Comparison of ENCODE assay signal across 8 mouse cellular contexts in genomic region chr1:174502846-174503745, GRCm38 (mm10). TPM values are rescaled to one million over a fixed set of nuclear protein-coding genes. Genes with fewer than 3 reads are reported as not detected.
DNase-seq lines count a peak whose midpoint lies in the region; ATAC-seq and TF ChIP-seq lines count a peak whose summit lies in the region.

No protein-coding gene starts in this region.

- no peak for TF ChIP-seq POLR2A in bone marrow, adult 2 months (IDR thresholded peaks at IDR 0.05; ENCODE audit: borderline replicate concordance, control insufficient read depth, low read depth, low read length)

- peak overlapping the region; percentile 21 for H3K4me3 ChIP-seq in bone marrow, adult 2 months (replicated peaks; ENCODE audit: control insufficient read depth, low read depth, low read length)
- peak overlapping the region; percentile 80 for H3K4me3 ChIP-seq in forebrain, embryonic 10.5 days
- peak overlapping the region; percentile 83 for H3K4me3 ChIP-seq in hindbrain, embryonic 16.5 days (ENCODE audit: low read length)
- H3K4me3 ChIP-seq in midbrain, postnatal 0 days (ENCODE audit: low read depth, low read length) = peak overlapping the region; percentile 89

- peak overlapping the region; percentile 95 for H3K9ac ChIP-seq in hindbrain, embryonic 16.5 days (ENCODE audit: low read depth, low read length)
- peak overlapping the region; percentile 91 for H3K9ac ChIP-seq in midbrain, postnatal 0 days (replicated peaks; ENCODE audit: low read length, poor library complexity, severe bottlenecking)

- peak; percentile 7 for DNase-seq in gastrocnemius, postnatal 14 days
- DNase-seq in gastrocnemius, postnatal 4 days (ENCODE audit: low spot score in 2 of 2) = no peak
- peak; percentile 32 for DNase-seq in forebrain, embryonic 10.5 days (ENCODE audit: extremely low spot score, low spot score)
- DNase-seq in left cerebral cortex, postnatal 4 days = peak; percentile 63
- peak; percentile 81 for DNase-seq in midbrain, postnatal 0 days (ENCODE audit: low spot score)
- DNase-seq in thymus, postnatal 25 days = peak; percentile 2

- peak; percentile 74 for ATAC-seq in hindbrain, embryonic 16.5 days
- ATAC-seq in midbrain, postnatal 0 days (ENCODE audit: low FRiP score) = peak; percentile 68

- TF ChIP-seq CTCF in bone marrow, adult 2 months (IDR thresholded peaks at IDR 0.05; ENCODE audit: control insufficient read depth, insufficient read depth, low read length) = no peak
- peak; percentile 46 for TF ChIP-seq CTCF in midbrain, postnatal 0 days (IDR thresholded peaks at IDR 0.05)

- 0 out of 2 replicates have a peak, but pooled peaks cover 3% of the 10 kb centered on the region for H3K36me3 ChIP-seq in forebrain, embryonic 10.5 days (replicated peaks)
- H3K36me3 ChIP-seq in hindbrain, embryonic 16.5 days (ENCODE audit: control insufficient read depth, insufficient read depth, low read length) = no peaks in the 10 kb centered on the region
- no peaks in the 10 kb centered on the region for H3K36me3 ChIP-seq in midbrain, postnatal 0 days (ENCODE audit: insufficient read depth, low read length)

- peaks cover 16% of the 10 kb centered on the region for H3K27me3 ChIP-seq in forebrain, embryonic 10.5 days (ENCODE audit: poor library complexity, severe bottlenecking)
- no peaks in the 10 kb centered on the region for H3K27me3 ChIP-seq in hindbrain, embryonic 16.5 days (replicated peaks; ENCODE audit: control insufficient read depth, insufficient read depth, low read length)
- no peaks in the 10 kb centered on the region for H3K27me3 ChIP-seq in midbrain, postnatal 0 days (ENCODE audit: insufficient read depth, low read length)

- WGBS in bone marrow, adult 2 months = 3% methylated on average over 53 of the region's 53 CpGs
- WGBS in forebrain, embryonic 10.5 days = under 1% methylated on average over 53 of the region's 53 CpGs
- under 1% methylated on average over 53 of the region's 53 CpGs for WGBS in hindbrain, embryonic 16.5 days
- WGBS in midbrain, postnatal 0 days = under 1% methylated on average over 53 of the region's 53 CpGs

- intact Hi-C loops in gastrocnemius, postnatal 14 days (cut with DNase I; ENCODE audit: low total_unique reads) = no loop called here
- intact Hi-C loops in left cerebral cortex, postnatal 4 days (cut with DNase I) = no loop called here

- H3K9me3 ChIP-seq in forebrain, embryonic 10.5 days = no peaks in the 10 kb centered on the region
- H3K9me3 ChIP-seq in hindbrain, embryonic 16.5 days (ENCODE audit: control insufficient read depth, low read length) = no peaks in the 10 kb centered on the region
- no peaks in the 10 kb centered on the region for H3K9me3 ChIP-seq in midbrain, postnatal 0 days (ENCODE audit: low read length)

- peak overlapping the region; percentile 77 for H3K4me2 ChIP-seq in hindbrain, embryonic 16.5 days (ENCODE audit: low read length)
- H3K4me2 ChIP-seq in midbrain, postnatal 0 days (ENCODE audit: low read depth, low read length, poor library complexity, severe bottlenecking) = peak overlapping the region; percentile 91

- no peaks in the 10 kb centered on the region for H3K4me1 ChIP-seq in bone marrow, adult 2 months (ENCODE audit: control insufficient read depth, insufficient read depth, low read length)
- H3K4me1 ChIP-seq in forebrain, embryonic 10.5 days = peaks cover 79% of the 10 kb centered on the region
- H3K4me1 ChIP-seq in hindbrain, embryonic 16.5 days (ENCODE audit: control insufficient read depth, insufficient read depth, low read depth, low read length) = peaks cover 35% of the 10 kb centered on the region
- H3K4me1 ChIP-seq in midbrain, postnatal 0 days (ENCODE audit: insufficient read depth, low read length) = peaks cover 12% of the 10 kb centered on the region; the same call in 1 of the 2 replicates

- H3K27ac ChIP-seq in bone marrow, adult 2 months (ENCODE audit: control insufficient read depth, insufficient read depth, low read depth, low read length, poor library complexity) = no peak overlapping the region
- peak overlapping the region; percentile 96 for H3K27ac ChIP-seq in forebrain, embryonic 10.5 days
- peak overlapping the region; percentile 90 for H3K27ac ChIP-seq in hindbrain, embryonic 16.5 days (ENCODE audit: low read depth, low read length)
- peak overlapping the region; percentile 91 for H3K27ac ChIP-seq in midbrain, postnatal 0 days (ENCODE audit: low read depth, low read length)

RNA-seq across cellular contexts. Expression of gene Fmn2, which starts 1.5 kb away (rescaled TPM):
- total RNA-seq in gastrocnemius, postnatal 14 days (2021) = under 1 TPM; 0.29 to 0.98 TPM
- total RNA-seq in gastrocnemius, postnatal 4 days (2021) = 1 to 10 TPM; 1.9 TPM
- polyA plus RNA-seq in bone marrow, adult 2 months (2011; ENCODE audit: insufficient read depth, insufficient read length, low replicate concordance, missing spikeins) = 0.34 and 0.92 TPM in 2 replicates
- 3.3 and 4.1 TPM in 2 replicates for polyA plus RNA-seq in forebrain, embryonic 10.5 days (2016; fragmentation: Nextera tagmentation; extraction: Ambion mirVana)
- 6.3 and 6.5 TPM in 2 replicates for polyA plus RNA-seq in hindbrain, embryonic 16.5 days (2015; fragmentation: Nextera tagmentation; extraction: Ambion mirVana)
- 10 to 100 TPM; 44.4 to 46.6 TPM for total RNA-seq in left cerebral cortex, postnatal 4 days (2021)
- total RNA-seq in midbrain, postnatal 0 days (2014; rRNA removed) = 19.9 and 25.3 TPM in 2 replicates
- polyA plus RNA-seq in midbrain, postnatal 0 days (2015; fragmentation: Nextera tagmentation; extraction: Ambion mirVana) = 6.0 and 8.2 TPM in 2 replicates

Comparison
In these comparisons a context has a peak if more than half of its experiments do, and no peak if none do; other contexts are left out.
1. DNase-seq: peak in gastrocnemius, postnatal 14 days (single experiment), forebrain, embryonic 10.5 days (single experiment), left cerebral cortex, postnatal 4 days (single experiment), midbrain, postnatal 0 days (single experiment) and thymus, postnatal 25 days (single experiment); none in gastrocnemius, postnatal 4 days (0 of 2).
2. H3K4me3 ChIP-seq: peak in every context shown above with its lines; median percentile 89 in midbrain, postnatal 0 days; 83 in hindbrain, embryonic 16.5 days; 80 in forebrain, embryonic 10.5 days; 21 in bone marrow, adult 2 months.